Mouse (Mus musculus) brain, adult 2 months (tissue): ENCODE measurements around the gene Cdh18.
"Not testable (repeated sequence)": the region's sequence is repeated elsewhere in the genome, so short reads cannot be mapped to it uniquely, and the experiment has no call there.

Source experiments
- DNase-seq: peaks from one replicate; pipeline ENCODE4 v3.0.0; 2011; ENCODE audit warnings: low read depth, low spot score

The Cdh18 gene

GRCm38 (mm10) chr15:22548711-22549271 lies at the start of gene Cdh18:
Gene Cdh18 (plus strand): TSS chr15:22549022.
- peak; percentile 31 for DNase-seq

DNA sequence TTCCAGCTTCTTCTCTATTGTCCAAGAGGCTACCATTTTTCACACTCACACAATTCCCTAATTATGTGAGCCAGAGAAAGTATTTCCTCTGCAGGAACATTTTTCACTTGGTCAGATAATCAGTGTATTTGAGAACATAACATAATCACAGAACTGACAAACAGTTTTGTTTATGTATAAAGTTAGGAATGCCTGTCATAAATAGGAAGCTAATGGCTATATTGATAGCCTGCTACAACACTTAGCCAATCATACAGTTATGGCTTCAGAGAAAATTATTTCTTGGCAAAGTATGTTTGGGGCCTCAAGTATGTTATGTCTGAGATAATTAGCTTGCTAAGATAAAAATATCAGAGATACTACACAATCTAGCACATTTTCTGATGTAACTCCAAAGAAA lies 37.6 kb upstream of the Cdh18 start:
- no peak for DNase-seq

- DNase-seq: peak; percentile 53
Observed at GRCm38 (mm10) chr15:22535828-22536227, 13.0 kb upstream of the Cdh18 start.

DNA sequence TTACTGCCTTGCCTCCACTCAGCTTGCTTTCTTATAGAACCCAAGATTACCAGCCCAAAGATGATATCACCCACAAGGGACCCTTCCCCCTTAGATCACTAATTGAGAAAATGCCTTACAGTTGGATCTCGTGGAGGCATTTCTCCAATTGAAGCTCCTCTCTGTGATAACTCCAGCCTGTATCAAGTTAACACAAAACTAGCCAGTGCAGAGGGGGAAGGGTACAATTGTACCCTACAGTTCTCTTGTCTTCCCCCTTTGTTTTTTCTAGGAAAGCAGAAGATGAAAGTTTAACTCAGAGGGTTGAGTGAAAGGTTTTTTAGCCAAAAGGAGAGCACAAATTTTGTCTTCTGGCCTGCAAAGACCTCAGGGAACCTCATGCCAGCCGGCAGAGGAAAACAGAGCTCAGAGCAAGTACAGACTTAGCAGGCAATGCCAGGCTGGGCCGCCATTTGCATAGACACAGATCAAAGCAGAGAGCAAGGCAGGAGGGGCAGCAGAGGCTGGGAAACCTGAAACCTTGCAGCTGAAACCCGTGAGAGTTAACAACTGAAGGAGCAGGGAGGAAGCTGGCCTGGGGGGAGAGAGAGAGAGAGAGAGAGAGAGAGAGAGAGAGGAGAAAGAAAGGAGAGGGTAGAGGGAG lies 29.3 kb downstream of the Cdh18 start:
- DNase-seq: no peak

DNA sequence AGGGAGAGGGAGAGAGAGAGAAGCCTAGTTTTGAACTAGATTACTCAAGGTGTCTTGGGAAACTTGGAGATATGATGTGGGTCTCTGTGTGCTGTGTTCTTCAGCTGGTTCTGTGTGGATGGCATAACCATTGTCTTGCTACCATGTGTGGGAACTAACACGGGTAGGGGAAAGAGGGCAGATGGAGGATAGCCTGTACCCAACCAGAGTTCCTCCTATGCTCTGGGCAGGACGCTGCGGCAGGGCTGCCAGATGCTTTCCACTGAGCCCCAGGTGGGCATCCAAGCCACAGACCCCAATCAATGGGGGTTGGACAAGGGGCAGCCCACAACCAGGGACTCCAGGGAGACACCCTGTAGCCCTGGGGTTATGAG lies 29.8 kb downstream of the Cdh18 start:
- DNase-seq: no peak

GRCm38 (mm10) chr15:22584667-22585066 lies 35.8 kb downstream of the Cdh18 start:
- peak; percentile 95 for DNase-seq

DNA sequence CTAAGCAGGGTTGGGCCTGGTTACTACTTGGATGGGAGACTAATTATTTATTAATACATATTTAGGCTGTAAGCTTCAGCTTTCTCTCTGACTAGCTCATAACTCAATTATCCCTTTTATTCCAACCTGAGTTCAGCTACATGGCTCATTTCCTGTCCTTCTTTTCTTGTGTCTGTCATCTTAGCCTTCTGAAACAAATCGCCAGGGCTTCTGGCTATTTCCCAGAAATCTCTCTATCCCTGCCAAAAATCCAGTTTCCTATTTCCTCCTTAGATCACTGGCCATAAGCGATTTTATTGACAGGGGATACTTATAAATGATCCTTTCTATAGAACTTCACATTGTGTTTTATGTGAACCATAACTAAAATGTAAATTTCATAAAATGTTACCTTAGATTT lies 167.6 kb downstream of the Cdh18 start:
- DNase-seq: peak; percentile 56

DNA sequence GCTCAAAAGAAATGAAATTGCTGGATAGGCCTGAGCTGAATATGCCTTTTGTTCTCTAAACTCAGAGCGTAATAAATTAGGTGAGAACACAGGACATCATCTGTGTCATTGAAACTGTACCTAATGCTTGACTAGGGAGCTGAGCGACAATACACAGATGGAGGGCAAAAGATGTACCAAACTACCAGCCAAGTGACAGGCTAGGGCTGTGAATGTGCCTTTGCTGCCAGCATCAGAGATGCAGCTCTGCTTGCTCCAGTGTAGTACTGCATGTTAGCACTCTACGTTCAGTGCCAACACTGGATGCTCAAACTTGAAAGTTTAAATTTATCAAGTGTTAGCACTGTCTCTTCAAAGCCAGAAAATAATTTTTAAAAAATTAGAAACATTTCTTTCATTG lies 168.9 kb downstream of the Cdh18 start:
- peak; percentile 92 for DNase-seq

DNA sequence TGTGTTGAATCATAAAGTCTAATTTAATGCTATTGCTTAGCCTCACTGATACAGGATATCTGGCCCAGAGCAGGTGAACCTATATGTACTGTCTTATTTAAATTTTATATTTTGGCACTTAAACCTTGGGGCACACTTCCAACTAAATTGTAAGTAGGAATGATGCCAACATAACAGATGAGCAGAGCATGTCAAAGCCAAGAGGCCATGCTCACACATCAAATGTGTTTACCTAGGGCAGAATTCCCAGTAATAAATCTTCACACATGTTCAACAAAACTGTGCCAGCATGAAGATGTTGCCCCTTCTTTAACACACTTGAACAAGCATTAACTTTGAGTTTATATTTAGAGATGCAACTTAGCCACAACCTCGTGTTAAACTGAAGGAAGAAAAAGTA lies 177.8 kb downstream of the Cdh18 start:
- DNase-seq: peak; percentile 78

GRCm38 (mm10) chr15:22733039-22733438 lies 184.2 kb downstream of the Cdh18 start:
- peak; percentile 39 for DNase-seq

DNA sequence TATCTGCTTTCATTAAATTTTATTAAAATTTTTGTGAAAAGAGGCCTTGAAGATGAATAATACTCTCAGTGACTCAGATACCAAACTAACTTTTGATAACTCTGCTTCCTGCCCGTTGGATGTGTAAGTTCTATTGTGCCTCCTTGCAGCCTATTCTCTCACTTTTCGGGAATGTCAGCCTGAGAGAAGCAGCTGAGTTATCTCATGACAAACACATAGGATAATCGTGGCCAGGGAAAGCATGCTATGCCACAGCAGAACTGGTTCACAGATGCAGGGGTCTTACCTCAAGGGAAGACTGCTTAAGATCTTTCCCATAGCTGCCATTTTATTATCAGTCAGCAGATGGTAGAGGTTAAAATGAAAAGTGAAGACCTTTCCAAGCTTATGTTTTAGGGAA lies 187.3 kb downstream of the Cdh18 start:
- no peak for DNase-seq

- DNase-seq: not testable (repeated sequence)
Observed at GRCm38 (mm10) chr15:22761257-22761656, 212.4 kb downstream of the Cdh18 start.

DNA sequence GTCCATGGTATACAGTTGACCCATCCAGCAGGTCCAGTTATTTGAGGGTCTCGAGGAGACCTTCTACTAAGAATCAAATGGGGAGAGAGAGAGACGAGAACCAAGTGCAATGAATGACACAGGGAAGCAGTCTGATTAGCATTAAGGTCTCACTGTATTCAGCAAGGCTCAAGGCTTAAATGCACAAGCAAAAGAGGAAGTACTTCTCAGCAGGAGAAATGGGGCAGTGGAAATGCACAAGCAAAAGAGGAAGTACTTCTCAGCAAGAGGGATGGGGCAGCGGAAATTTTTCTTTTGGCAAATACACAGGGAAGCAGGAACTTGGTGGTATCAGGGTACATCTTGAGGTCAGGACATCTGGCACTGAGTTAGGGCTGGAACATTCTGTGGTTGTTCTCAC lies 217.8 kb downstream of the Cdh18 start:
- DNase-seq: not testable (repeated sequence)

- DNase-seq: no peak
Observed at GRCm38 (mm10) chr15:22776346-22776745, 227.5 kb downstream of the Cdh18 start.

DNA sequence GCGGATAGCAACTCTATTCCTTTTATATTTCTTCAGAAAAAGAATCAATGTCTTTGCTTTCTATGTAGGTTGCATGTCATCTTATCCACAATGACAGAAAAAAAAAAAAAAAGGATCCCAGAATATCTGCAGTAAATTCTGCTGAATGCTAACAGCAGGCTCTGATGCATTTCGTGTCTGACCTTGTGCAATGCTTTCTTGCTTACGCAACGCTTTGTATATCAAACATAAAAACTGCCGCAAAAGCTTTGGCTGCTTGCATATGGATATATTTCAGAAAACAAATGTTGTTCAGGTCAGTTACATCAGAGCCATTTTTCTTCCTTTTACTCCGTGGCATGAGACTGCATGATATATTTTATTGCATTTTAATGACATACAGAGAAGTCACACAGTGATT lies 240.9 kb downstream of the Cdh18 start:
- peak; percentile 4 for DNase-seq

DNA sequence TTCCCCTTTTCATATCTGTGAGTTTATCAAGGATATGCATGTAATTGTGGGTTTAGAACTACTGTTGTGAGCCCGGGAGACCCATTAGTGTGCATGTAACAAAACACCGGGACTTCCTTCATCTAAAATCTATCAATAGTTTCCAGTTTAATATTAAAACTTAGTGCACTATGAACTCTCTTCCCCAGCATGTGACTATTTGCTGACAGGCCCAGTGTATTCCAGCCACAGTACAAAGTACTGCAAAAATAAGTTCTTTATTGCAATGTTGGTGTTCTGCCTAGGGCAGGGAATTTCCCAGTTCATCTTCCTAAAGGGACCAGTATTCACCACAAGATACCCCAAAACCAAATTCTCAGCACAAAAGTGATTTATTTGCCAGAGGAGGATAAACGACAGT lies 243.0 kb downstream of the Cdh18 start:
- DNase-seq: no peak

GRCm38 (mm10) chr15:22833127-22833526 lies 284.3 kb downstream of the Cdh18 start:
- peak; percentile 42 for DNase-seq

- peak; percentile 32 for DNase-seq
Observed at GRCm38 (mm10) chr15:22837173-22837572, 288.4 kb downstream of the Cdh18 start.

DNA sequence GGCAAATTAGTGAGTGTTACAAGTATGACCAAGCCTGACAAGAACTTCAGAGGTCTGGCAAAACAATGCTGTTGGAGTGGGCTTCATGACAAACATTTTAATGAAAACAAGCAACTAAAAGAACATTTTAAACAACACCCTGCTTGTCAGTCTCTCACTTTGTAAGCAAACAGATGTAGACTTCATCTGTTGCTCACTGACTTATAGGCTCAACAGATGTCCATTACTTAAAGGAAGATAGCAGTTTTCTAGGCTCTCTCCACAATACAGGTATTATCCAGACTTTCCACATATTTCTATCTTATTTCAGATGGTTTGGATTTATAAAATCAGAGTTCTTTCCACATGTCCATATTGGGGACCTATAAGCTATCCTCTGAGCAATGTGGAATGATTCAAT lies 308.9 kb downstream of the Cdh18 start:
- no peak for DNase-seq

DNA sequence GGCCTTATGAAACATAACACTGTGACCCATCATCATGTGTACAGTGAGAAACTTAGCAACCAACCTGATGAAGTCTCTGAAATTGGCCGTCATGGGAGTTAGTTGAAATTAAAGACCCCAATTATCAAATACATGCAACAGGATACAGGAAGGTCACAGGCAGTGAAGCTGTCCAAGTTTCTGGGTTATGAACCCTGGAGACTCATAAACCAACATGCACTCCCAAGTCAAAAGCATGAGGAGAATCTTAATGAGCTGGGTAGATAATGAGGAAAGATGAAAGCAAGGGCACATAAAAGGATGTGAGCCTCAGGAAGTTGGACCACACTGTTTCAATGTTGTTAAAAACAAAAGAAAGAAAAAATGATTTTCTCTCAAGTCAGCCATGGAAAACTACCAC lies 321.9 kb downstream of the Cdh18 start:
- DNase-seq: no peak

DNA sequence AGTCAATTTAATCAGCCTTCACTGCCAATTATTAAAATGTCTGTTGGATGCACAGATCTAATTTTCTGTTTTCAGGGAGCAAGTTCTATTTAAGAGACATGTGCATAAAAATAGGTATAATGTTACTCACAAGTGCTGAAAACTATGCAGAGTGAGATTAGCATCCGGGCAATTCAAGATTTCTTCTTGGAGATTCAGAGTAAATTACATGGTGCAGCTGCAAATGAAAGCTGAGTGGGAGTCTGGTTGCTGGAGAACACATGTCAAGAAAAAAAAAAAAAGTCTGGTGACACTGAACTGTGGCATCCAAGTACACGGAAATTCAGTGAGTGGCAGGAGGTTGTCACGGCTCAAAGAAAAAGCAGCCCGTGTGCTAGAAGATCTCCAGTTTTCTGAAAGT lies 348.9 kb downstream of the Cdh18 start:
- DNase-seq: peak; percentile 90

- peak; percentile 47 for DNase-seq
Observed at GRCm38 (mm10) chr15:22898208-22898607, 349.4 kb downstream of the Cdh18 start.

DNA sequence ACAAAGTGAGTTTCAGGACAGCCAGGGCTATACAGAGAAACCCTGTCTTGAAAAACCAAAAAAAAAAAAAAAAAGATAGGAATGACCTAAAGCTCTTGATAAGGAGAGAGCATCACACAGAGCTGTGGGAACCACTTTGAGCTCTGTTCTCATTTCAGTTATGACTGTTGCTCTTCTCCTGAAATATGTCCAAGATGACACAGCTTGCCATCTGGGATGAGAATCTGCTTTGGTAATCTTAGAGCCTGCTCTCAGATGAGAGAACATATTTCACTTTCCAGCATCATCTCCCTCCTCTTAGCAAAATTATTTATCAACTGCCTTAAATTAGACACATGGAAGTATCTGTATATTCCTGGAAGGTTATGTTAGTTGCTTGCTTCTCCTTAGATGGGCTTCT lies 365.6 kb downstream of the Cdh18 start:
- peak; percentile 96 for DNase-seq

GRCm38 (mm10) chr15:22934293-22934692 lies 385.5 kb downstream of the Cdh18 start:
- DNase-seq: no peak
